Mouse (Mus musculus) CH12.LX (cell line): ENCODE results near the gene Stxbp3. TPM values are rescaled to one million over a fixed set of nuclear protein-coding genes. Genes with fewer than 3 reads are reported as not detected.

Source experiments
- DNase-seq: peaks from one replicate; pipeline ENCODE4 v3.0.0-alpha.2; 2013; ENCODE audit errors: extremely low read depth
- H3K27ac ChIP-seq: 2 replicates; pipeline ENCODE4 v1.5.1; 2012; ENCODE audit warnings: low read depth, mild to moderate bottlenecking, control low read depth, moderate library complexity; ENCODE audit not compliant: insufficient read depth
- H3K27me3 ChIP-seq: replicated peaks from 2 replicates; pipeline ENCODE3; 2012; ENCODE audit warnings: inconsistent platforms
- H3K36me3 ChIP-seq, 2 experiments: replicated peaks in 1 of 2; 2 replicates each; pipeline versions ENCODE3 to v1.6.1; 2012; ENCODE audit warnings: inconsistent platforms in 1 of 2, low read length in 1 of 2, mild to moderate bottlenecking in 1 of 2, mixed read lengths in 1 of 2, moderate library complexity in 1 of 2; ENCODE audit not compliant: control insufficient read depth in 1 of 2, insufficient read depth in 1 of 2
- H3K4me1 ChIP-seq, 2 experiments: 2 replicates each; pipeline ENCODE4 v1.6.1; 2012; ENCODE audit warnings: inconsistent platforms in 1 of 2, moderate library complexity in 1 of 2; ENCODE audit not compliant: insufficient read depth in 2 of 2, control insufficient read depth in 1 of 2
- H3K4me2 ChIP-seq: 2 replicates; pipeline ENCODE4 v1.6.1; 2012; ENCODE audit warnings: low read depth, mild to moderate bottlenecking, control low read depth; ENCODE audit not compliant: poor library complexity, insufficient read depth, severe bottlenecking
- H3K4me3 ChIP-seq, 3 experiments: fragments of 150-350 bp in 1 of 3; sonication (generic) in 1 of 3; replicated peaks in 1 of 3; 2 replicates each; pipeline versions ENCODE3 to v1.5.1; 2011 to 2012; ENCODE audit warnings: low read depth in 2 of 3, low read length in 2 of 3, mild to moderate bottlenecking in 2 of 3, moderate library complexity in 2 of 3, control low read depth in 1 of 3, improper control_type of control experiment in 1 of 3, inconsistent platforms in 1 of 3, mixed read lengths in 1 of 3; ENCODE audit not compliant: poor library complexity in 1 of 3
- H3K79me2 ChIP-seq: replicated peaks from 2 replicates; pipeline ENCODE4 v1.6.1; 2012; ENCODE audit warnings: mild to moderate bottlenecking, moderate library complexity; ENCODE audit not compliant: control insufficient read depth, poor library complexity, insufficient read depth, severe bottlenecking; ENCODE audit errors: extremely low read depth
- H3K9ac ChIP-seq: 2 replicates; pipeline ENCODE4 v1.6.1; 2012; ENCODE audit warnings: low read depth, mild to moderate bottlenecking, control low read depth, moderate library complexity; ENCODE audit not compliant: insufficient read depth
- H3K9me3 ChIP-seq: replicated peaks from 2 replicates; pipeline ENCODE3; 2012; ENCODE audit warnings: low read length, inconsistent platforms, mixed read lengths
- BHLHE40 ChIP-seq: IDR thresholded peaks from 2 replicates; pipeline ENCODE4 v1.6.1; 2011; ENCODE audit warnings: mild to moderate bottlenecking, low read depth, low read length, improper control_type of control experiment
- CHD1 ChIP-seq: IDR thresholded peaks from 2 replicates; pipeline ENCODE4 v1.6.1; 2012; ENCODE audit warnings: low read depth, low read length, improper control_type of control experiment, inconsistent platforms
- E2F4 ChIP-seq: IDR thresholded peaks from 2 replicates; pipeline ENCODE4 v1.6.1; 2011; ENCODE audit warnings: low read depth, low read length, improper control_type of control experiment; ENCODE audit not compliant: insufficient replicate concordance
- EP300 ChIP-seq: IDR thresholded peaks from 2 replicates; pipeline ENCODE4 v1.6.1; 2011; ENCODE audit warnings: low read length, improper control_type of control experiment
- ETS1 ChIP-seq: conservative IDR thresholded peaks from 2 replicates; pipeline ENCODE4 v1.6.1; 2012; ENCODE audit warnings: low read depth, mild to moderate bottlenecking, inconsistent platforms, low read length, improper control_type of control experiment, moderate library complexity
- GABPA ChIP-seq: IDR thresholded peaks from 2 replicates; pipeline ENCODE4 v1.6.1; 2012; ENCODE audit warnings: low read depth, low read length, improper control_type of control experiment, inconsistent platforms; ENCODE audit not compliant: insufficient replicate concordance
- IRF4 ChIP-seq: IDR thresholded peaks from 2 replicates; pipeline ENCODE4 v1.6.1; 2014; ENCODE audit warnings: low read depth, mild to moderate bottlenecking, inconsistent platforms, low read length, improper control_type of control experiment
- JUND ChIP-seq: conservative IDR thresholded peaks from 2 replicates; pipeline ENCODE4 v1.6.1; 2011; ENCODE audit warnings: low read depth, low read length, improper control_type of control experiment
- MAX ChIP-seq: IDR thresholded peaks from 2 replicates; pipeline ENCODE4 v1.6.1; 2011; ENCODE audit warnings: low read length, improper control_type of control experiment
- MYC ChIP-seq: IDR thresholded peaks from 2 replicates; pipeline ENCODE4 v1.6.1; 2011; ENCODE audit warnings: low read depth, mild to moderate bottlenecking, improper control_type of control experiment, low read length
- NELFE ChIP-seq: IDR thresholded peaks from 2 replicates; pipeline ENCODE4 v1.6.1; 2011; ENCODE audit warnings: low read depth, low read length, improper control_type of control experiment
- PAX5 ChIP-seq: IDR thresholded peaks from 2 replicates; pipeline ENCODE4 v1.6.1; 2012; ENCODE audit warnings: low read length, inconsistent platforms, mixed read lengths
- POLR2A ChIP-seq: IDR thresholded peaks from 2 replicates; pipeline ENCODE4 v1.6.1; 2011; ENCODE audit warnings: low read depth, mild to moderate bottlenecking, improper control_type of control experiment, low read length
- POLR2AphosphoS2 ChIP-seq: IDR thresholded peaks from 2 replicates; pipeline ENCODE4 v1.6.1; 2011; ENCODE audit warnings: low read depth, low read length, improper control_type of control experiment
- RCOR1 ChIP-seq: conservative IDR thresholded peaks from 2 replicates; pipeline ENCODE4 v1.6.1; 2012; ENCODE audit warnings: low read depth, mild to moderate bottlenecking, inconsistent platforms, low read length, improper control_type of control experiment
- SIN3A ChIP-seq: IDR thresholded peaks from 2 replicates; pipeline ENCODE4 v1.6.1; 2012; ENCODE audit warnings: low read length, improper control_type of control experiment, inconsistent platforms
- SMC3 ChIP-seq: IDR thresholded peaks from 2 replicates; pipeline ENCODE4 v1.6.1; 2011; ENCODE audit warnings: low read depth, low read length, improper control_type of control experiment
- TBP ChIP-seq: conservative IDR thresholded peaks from 2 replicates; pipeline ENCODE4 v1.6.1; 2011; ENCODE audit warnings: low read depth, low read length, improper control_type of control experiment
- USF1 ChIP-seq: IDR thresholded peaks from 2 replicates; pipeline ENCODE4 v1.6.1; 2014; ENCODE audit warnings: low read depth, mild to moderate bottlenecking, inconsistent platforms, low read length, improper control_type of control experiment
- USF2 ChIP-seq: conservative IDR thresholded peaks from 2 replicates; pipeline ENCODE4 v1.6.1; 2011; ENCODE audit warnings: low read depth, low read length, improper control_type of control experiment
- ZC3H11A ChIP-seq: IDR thresholded peaks from 2 replicates; pipeline ENCODE4 v1.6.1; 2012; ENCODE audit warnings: low read depth, mild to moderate bottlenecking, inconsistent platforms, low read length, improper control_type of control experiment
- ZKSCAN1 ChIP-seq: IDR thresholded peaks from 2 replicates; pipeline ENCODE4 v1.6.1; 2012; ENCODE audit warnings: low read depth, inconsistent platforms, low read length, improper control_type of control experiment, borderline replicate concordance
- dilution Hi-C: fragments of 300-500 bp; cut with MboI; formaldehyde crosslinking; loops from 2 replicates; pipeline ENCODE4 v1.14.3; 2020; ENCODE audit warnings: low sequenced_read_pairs; ENCODE audit not compliant: extremely low pct_unique_long_range_greater_than_20kb, extremely low pct_ligation_motif_present
- in situ Hi-C: fragments of 300-500 bp; cut with MboI; formaldehyde crosslinking; loops from 3 replicates; pipeline ENCODE4 v1.14.3; 2019; ENCODE audit warnings: low sequenced_read_pairs, low pct_ligation_motif_present, low pct_unique_long_range_greater_than_20kb, mixed read lengths
- polyA plus RNA-seq: library from polyadenylated mRNA; unstranded; fragments of >175 nt; gene quantifications from 2 replicates; pipeline ENCODE4 v1.2.1, GENCODE M21; 2012; ENCODE audit warnings: low read depth; ENCODE audit not compliant: insufficient read length
- total RNA-seq, 2 experiments: library from RNA; depleted of rRNA; stranded (reverse); fragments of 300-350 nt in 1 of 2; fragments of >200 nt in 1 of 2; gene quantifications; 2 replicates each; pipeline ENCODE4 v1.2.3; 2012 to 2014

The Stxbp3 gene
- total and polyA plus RNA-seq, 3 experiments: 12.1 to 21.5 (median 14.4) TPM

GRCm38 (mm10) chr3:108769547-108769946 lies 70.8 kb downstream of the Stxbp3 start:
- TF ChIP-seq RCOR1 (no peak), IRF4 (no peak), PAX5 (no peak), POLR2AphosphoS2 (no peak), ZKSCAN1 (no peak), E2F4 (no peak), JUND (no peak), ZC3H11A (no peak), USF1 (no peak), CHD1 (no peak), POLR2A (no peak), ETS1 (no peak), SIN3A (no peak), MAX (no peak)
- H3K79me2 ChIP-seq: no peaks in the 10 kb centered on the region
- in situ Hi-C loops: no loop called here
- H3K27ac ChIP-seq: no peak overlapping the region
- no peak overlapping the region for H3K4me2 ChIP-seq
- no peak overlapping the region for H3K9ac ChIP-seq
- no peaks in the 10 kb centered on the region for H3K36me3 ChIP-seq
- dilution Hi-C loops: no loop called here
- no peaks in the 10 kb centered on the region for H3K9me3 ChIP-seq
- no peak overlapping the region for H3K4me3 ChIP-seq
- DNase-seq: peak; percentile 35
- H3K4me1 ChIP-seq: peaks cover 3 to 7% of the 10 kb centered on the region in 2 experiments; a peak in 2 of 4 replicates
- H3K27me3 ChIP-seq: no peaks in the 10 kb centered on the region

- Histone ChIP-seq H3K4me1 (peaks cover 3 to 7% of the 10 kb centered on the region in 2 experiments; a peak in 2 of 4 replicates), H3K27me3 (no peaks in the 10 kb centered on the region), H3K27ac (no peak overlapping the region)
- in situ Hi-C loops: no loop called here
- no peak for DNase-seq
- TF ChIP-seq NELFE (no peak), CHD1 (no peak), GABPA (no peak), POLR2AphosphoS2 (no peak), ETS1 (0 out of 2 replicates have a peak, but pooled peaks have one; percentile 15), USF2 (no peak), MYC (no peak), USF1 (no peak), MAX (no peak), TBP (no peak), EP300 (no peak), PAX5 (no peak), SMC3 (no peak), BHLHE40 (peak; percentile 81)
- TF ChIP-seq, all 38 proteins: peak for 2
- Histone ChIP-seq H3K4me2 (peak overlapping the region; percentile 30; the same call in 1 of the 2 replicates), H3K36me3 (no peaks in the 10 kb centered on the region), H3K79me2 (no peaks in the 10 kb centered on the region), H3K9ac (no peak overlapping the region), H3K9me3 (no peaks in the 10 kb centered on the region), H3K4me3 (no peak overlapping the region)
- dilution Hi-C loops: no loop called here
Measured at GRCm38 (mm10) chr3:108767416-108767815, 72.9 kb downstream of the Stxbp3 start.
